Mouse (Mus musculus) CH12.LX (cell line): Measurements from ENCODE around the gene Slc15a1. TPM values are rescaled to one million over a fixed set of nuclear protein-coding genes. Genes with fewer than 3 reads are reported as not detected.

Source experiments
- DNase-seq: peaks from one replicate; pipeline ENCODE4 v3.0.0-alpha.2; 2013; ENCODE audit errors: extremely low read depth
- H3K27ac ChIP-seq: 2 replicates; pipeline ENCODE4 v1.5.1; 2012; ENCODE audit warnings: low read depth, mild to moderate bottlenecking, control low read depth, moderate library complexity; ENCODE audit not compliant: insufficient read depth
- H3K27me3 ChIP-seq: replicated peaks from 2 replicates; pipeline ENCODE3; 2012; ENCODE audit warnings: inconsistent platforms
- H3K36me3 ChIP-seq, 2 experiments: replicated peaks in 1 of 2; 2 replicates each; pipeline versions ENCODE3 to v1.6.1; 2012; ENCODE audit warnings: inconsistent platforms in 1 of 2, low read length in 1 of 2, mild to moderate bottlenecking in 1 of 2, mixed read lengths in 1 of 2, moderate library complexity in 1 of 2; ENCODE audit not compliant: control insufficient read depth in 1 of 2, insufficient read depth in 1 of 2
- H3K4me1 ChIP-seq, 2 experiments: 2 replicates each; pipeline ENCODE4 v1.6.1; 2012; ENCODE audit warnings: inconsistent platforms in 1 of 2, moderate library complexity in 1 of 2; ENCODE audit not compliant: insufficient read depth in 2 of 2, control insufficient read depth in 1 of 2
- H3K4me2 ChIP-seq: 2 replicates; pipeline ENCODE4 v1.6.1; 2012; ENCODE audit warnings: low read depth, mild to moderate bottlenecking, control low read depth; ENCODE audit not compliant: poor library complexity, insufficient read depth, severe bottlenecking
- H3K4me3 ChIP-seq, 3 experiments: fragments of 150-350 bp in 1 of 3; sonication (generic) in 1 of 3; replicated peaks in 1 of 3; 2 replicates each; pipeline versions ENCODE3 to v1.5.1; 2011 to 2012; ENCODE audit warnings: low read depth in 2 of 3, low read length in 2 of 3, mild to moderate bottlenecking in 2 of 3, moderate library complexity in 2 of 3, control low read depth in 1 of 3, improper control_type of control experiment in 1 of 3, inconsistent platforms in 1 of 3, mixed read lengths in 1 of 3; ENCODE audit not compliant: poor library complexity in 1 of 3
- H3K79me2 ChIP-seq: replicated peaks from 2 replicates; pipeline ENCODE4 v1.6.1; 2012; ENCODE audit warnings: mild to moderate bottlenecking, moderate library complexity; ENCODE audit not compliant: control insufficient read depth, poor library complexity, insufficient read depth, severe bottlenecking; ENCODE audit errors: extremely low read depth
- H3K9ac ChIP-seq: 2 replicates; pipeline ENCODE4 v1.6.1; 2012; ENCODE audit warnings: low read depth, mild to moderate bottlenecking, control low read depth, moderate library complexity; ENCODE audit not compliant: insufficient read depth
- H3K9me3 ChIP-seq: replicated peaks from 2 replicates; pipeline ENCODE3; 2012; ENCODE audit warnings: low read length, inconsistent platforms, mixed read lengths
- CHD1 ChIP-seq: IDR thresholded peaks from 2 replicates; pipeline ENCODE4 v1.6.1; 2012; ENCODE audit warnings: low read depth, low read length, improper control_type of control experiment, inconsistent platforms
- CTCF ChIP-seq, 2 experiments: IDR thresholded peaks in 1 of 2; conservative IDR thresholded peaks in 1 of 2; 2 replicates each; pipeline ENCODE4 v1.5.1; 2011 to 2012; ENCODE audit warnings: low read depth in 2 of 2, low read length in 2 of 2, improper control_type of control experiment in 1 of 2, inconsistent platforms in 1 of 2, mild to moderate bottlenecking in 1 of 2, moderate library complexity in 1 of 2
- E2F4 ChIP-seq: IDR thresholded peaks from 2 replicates; pipeline ENCODE4 v1.6.1; 2011; ENCODE audit warnings: low read depth, low read length, improper control_type of control experiment; ENCODE audit not compliant: insufficient replicate concordance
- ELF1 ChIP-seq: IDR thresholded peaks from 2 replicates; pipeline ENCODE4 v1.6.1; 2014; ENCODE audit warnings: low read depth, mild to moderate bottlenecking, inconsistent platforms, low read length, improper control_type of control experiment
- EP300 ChIP-seq: IDR thresholded peaks from 2 replicates; pipeline ENCODE4 v1.6.1; 2011; ENCODE audit warnings: low read length, improper control_type of control experiment
- ETS1 ChIP-seq: conservative IDR thresholded peaks from 2 replicates; pipeline ENCODE4 v1.6.1; 2012; ENCODE audit warnings: low read depth, mild to moderate bottlenecking, inconsistent platforms, low read length, improper control_type of control experiment, moderate library complexity
- GABPA ChIP-seq: IDR thresholded peaks from 2 replicates; pipeline ENCODE4 v1.6.1; 2012; ENCODE audit warnings: low read depth, low read length, improper control_type of control experiment, inconsistent platforms; ENCODE audit not compliant: insufficient replicate concordance
- IRF4 ChIP-seq: IDR thresholded peaks from 2 replicates; pipeline ENCODE4 v1.6.1; 2014; ENCODE audit warnings: low read depth, mild to moderate bottlenecking, inconsistent platforms, low read length, improper control_type of control experiment
- JUN ChIP-seq: IDR thresholded peaks from 2 replicates; pipeline ENCODE4 v1.6.1; 2011; ENCODE audit warnings: low read depth, mild to moderate bottlenecking, low read length, improper control_type of control experiment, moderate library complexity; ENCODE audit not compliant: insufficient read depth
- KAT2A ChIP-seq: IDR thresholded peaks from 2 replicates; pipeline ENCODE4 v1.6.1; 2012; ENCODE audit warnings: low read length, improper control_type of control experiment, inconsistent platforms; ENCODE audit not compliant: insufficient replicate concordance
- MAFK ChIP-seq: IDR thresholded peaks from 2 replicates; pipeline ENCODE4 v1.6.1; 2011; ENCODE audit warnings: low read length, improper control_type of control experiment; ENCODE audit not compliant: insufficient replicate concordance
- MAX ChIP-seq: IDR thresholded peaks from 2 replicates; pipeline ENCODE4 v1.6.1; 2011; ENCODE audit warnings: low read length, improper control_type of control experiment
- MAZ ChIP-seq: IDR thresholded peaks from 2 replicates; pipeline ENCODE4 v1.6.1; 2012; ENCODE audit warnings: low read depth, mild to moderate bottlenecking, inconsistent platforms, low read length, improper control_type of control experiment, moderate library complexity
- MXI1 ChIP-seq: IDR thresholded peaks from 2 replicates; pipeline ENCODE4 v1.6.1; 2011; ENCODE audit warnings: mild to moderate bottlenecking, low read depth, low read length, improper control_type of control experiment
- NELFE ChIP-seq: IDR thresholded peaks from 2 replicates; pipeline ENCODE4 v1.6.1; 2011; ENCODE audit warnings: low read depth, low read length, improper control_type of control experiment
- POLR2A ChIP-seq: IDR thresholded peaks from 2 replicates; pipeline ENCODE4 v1.6.1; 2011; ENCODE audit warnings: low read depth, mild to moderate bottlenecking, improper control_type of control experiment, low read length
- POLR2AphosphoS2 ChIP-seq: IDR thresholded peaks from 2 replicates; pipeline ENCODE4 v1.6.1; 2011; ENCODE audit warnings: low read depth, low read length, improper control_type of control experiment
- RAD21 ChIP-seq: IDR thresholded peaks from 2 replicates; pipeline ENCODE4 v1.6.1; 2011; ENCODE audit warnings: low read depth, mild to moderate bottlenecking, low read length, improper control_type of control experiment, moderate library complexity
- RCOR1 ChIP-seq: conservative IDR thresholded peaks from 2 replicates; pipeline ENCODE4 v1.6.1; 2012; ENCODE audit warnings: low read depth, mild to moderate bottlenecking, inconsistent platforms, low read length, improper control_type of control experiment
- SMC3 ChIP-seq: IDR thresholded peaks from 2 replicates; pipeline ENCODE4 v1.6.1; 2011; ENCODE audit warnings: low read depth, low read length, improper control_type of control experiment
- TBP ChIP-seq: conservative IDR thresholded peaks from 2 replicates; pipeline ENCODE4 v1.6.1; 2011; ENCODE audit warnings: low read depth, low read length, improper control_type of control experiment
- TCF12 ChIP-seq: IDR thresholded peaks from 2 replicates; pipeline ENCODE4 v1.6.1; 2014; ENCODE audit warnings: low read depth, mild to moderate bottlenecking, inconsistent platforms, low read length, improper control_type of control experiment
- UBTF ChIP-seq: IDR thresholded peaks from 2 replicates; pipeline ENCODE4 v1.6.1; 2012; ENCODE audit warnings: low read depth, mild to moderate bottlenecking, inconsistent platforms, low read length, improper control_type of control experiment, moderate library complexity
- ZC3H11A ChIP-seq: IDR thresholded peaks from 2 replicates; pipeline ENCODE4 v1.6.1; 2012; ENCODE audit warnings: low read depth, mild to moderate bottlenecking, inconsistent platforms, low read length, improper control_type of control experiment
- ZKSCAN1 ChIP-seq: IDR thresholded peaks from 2 replicates; pipeline ENCODE4 v1.6.1; 2012; ENCODE audit warnings: low read depth, inconsistent platforms, low read length, improper control_type of control experiment, borderline replicate concordance
- ZMIZ1 ChIP-seq: IDR thresholded peaks from 2 replicates; pipeline ENCODE4 v1.6.1; 2012; ENCODE audit warnings: low read depth, mild to moderate bottlenecking, inconsistent platforms, low read length, improper control_type of control experiment
- ZNF384 ChIP-seq: IDR thresholded peaks from 2 replicates; pipeline ENCODE4 v1.6.1; 2012; ENCODE audit warnings: low read depth, low read length, improper control_type of control experiment, inconsistent platforms
- dilution Hi-C: fragments of 300-500 bp; cut with MboI; formaldehyde crosslinking; loops from 2 replicates; pipeline ENCODE4 v1.14.3; 2020; ENCODE audit warnings: low sequenced_read_pairs; ENCODE audit not compliant: extremely low pct_unique_long_range_greater_than_20kb, extremely low pct_ligation_motif_present
- in situ Hi-C: fragments of 300-500 bp; cut with MboI; formaldehyde crosslinking; loops from 3 replicates; pipeline ENCODE4 v1.14.3; 2019; ENCODE audit warnings: low sequenced_read_pairs, low pct_ligation_motif_present, low pct_unique_long_range_greater_than_20kb, mixed read lengths
- polyA plus RNA-seq: library from polyadenylated mRNA; unstranded; fragments of >175 nt; gene quantifications from 2 replicates; pipeline ENCODE4 v1.2.1, GENCODE M21; 2012; ENCODE audit warnings: low read depth; ENCODE audit not compliant: insufficient read length
- total RNA-seq, 2 experiments: library from RNA; depleted of rRNA; stranded (reverse); fragments of 300-350 nt in 1 of 2; fragments of >200 nt in 1 of 2; gene quantifications; 2 replicates each; pipeline ENCODE4 v1.2.3; 2012 to 2014

Gene Slc15a1
- total and polyA plus RNA-seq, 3 experiments = 0.04 to 0.19 TPM; not detected in 1

- in situ Hi-C loops = no loop called here
- no peaks in the 10 kb centered on the region for H3K36me3 ChIP-seq
- H3K9me3 ChIP-seq = no peaks in the 10 kb centered on the region
- no peak overlapping the region for H3K9ac ChIP-seq
- H3K27ac ChIP-seq = no peak overlapping the region
- H3K79me2 ChIP-seq = no peaks in the 10 kb centered on the region
- no peak for DNase-seq
- peaks cover 2 to 4% of the 10 kb centered on the region in 2 experiments; a peak in 2 of 4 replicates for H3K4me1 ChIP-seq
- TF ChIP-seq TCF12 (no peak), KAT2A (no peak), CHD1 (no peak), ELF1 (no peak), UBTF (no peak), MAZ (no peak), RAD21 (no peak), E2F4 (no peak), MAFK (no peak), POLR2AphosphoS2 (no peak), MXI1 (no peak), EP300 (no peak), TBP (no peak), JUN (no peak), IRF4 (no peak), ETS1 (no peak), NELFE (no peak), MAX (no peak), SMC3 (no peak)
- TF ChIP-seq, all 38 proteins: peak for 0
- dilution Hi-C loops = no loop called here
- no peak overlapping the region for H3K4me2 ChIP-seq
- H3K4me3 ChIP-seq = no peak overlapping the region
- H3K27me3 ChIP-seq = no peaks in the 10 kb centered on the region
Observed at GRCm38 (mm10) chr14:121485722-121486121, 19.3 kb downstream of the Slc15a1 start.

DNA sequence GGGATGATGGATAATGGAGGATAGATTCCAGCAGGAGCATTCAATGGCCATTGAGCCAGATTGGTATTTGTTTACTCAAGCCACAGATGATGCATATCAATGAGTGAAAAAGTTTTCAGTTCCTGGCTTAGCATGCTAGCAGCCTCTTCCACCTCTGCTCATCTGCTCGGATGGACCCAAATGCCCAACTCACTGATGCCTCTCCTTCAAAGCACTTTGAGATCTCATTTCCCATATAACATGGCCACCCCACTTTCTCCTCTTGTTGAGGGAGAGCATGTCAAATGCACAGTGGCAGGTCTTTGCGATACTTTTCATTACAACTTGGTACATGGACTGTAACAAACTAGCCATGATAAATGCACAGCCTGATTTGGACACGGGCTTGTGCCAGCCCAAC lies 20.6 kb downstream of the Slc15a1 start:
- Histone ChIP-seq H3K4me1 (peaks cover under 1 to 2% of the 10 kb centered on the region in 2 experiments; a peak in 1 of 4 replicates), H3K4me3 (no peak overlapping the region), H3K27ac (no peak overlapping the region), H3K4me2 (no peak overlapping the region), H3K27me3 (no peaks in the 10 kb centered on the region), H3K9ac (no peak overlapping the region), H3K9me3 (no peaks in the 10 kb centered on the region), H3K79me2 (no peaks in the 10 kb centered on the region), H3K36me3 (no peaks in the 10 kb centered on the region)
- no peak for TF ChIP-seq MXI1
- TF ChIP-seq POLR2A = no peak
- no peak for TF ChIP-seq ZNF384
- TF ChIP-seq TCF12 = no peak
- TF ChIP-seq GABPA = no peak
- no peak for TF ChIP-seq ZC3H11A
- TF ChIP-seq MAZ = no peak
- TF ChIP-seq ZMIZ1 = no peak
- no peak for TF ChIP-seq E2F4
- TF ChIP-seq ZKSCAN1 = no peak
- TF ChIP-seq RCOR1 = no peak
- no peak for TF ChIP-seq MAX
- no peak for TF ChIP-seq ETS1
- no peak for TF ChIP-seq CTCF (conservative IDR thresholded peaks at IDR 0.05 in 1 of 2, IDR thresholded peaks at IDR 0.05 in 1 of 2; ENCODE audit: low read depth in 2 of 2, low read length in 2 of 2)
- in situ Hi-C loops (no loop called here), dilution Hi-C loops (no loop called here)
- DNase-seq = no peak
